Mouse (Mus musculus) kidney, adult 8-10 months (tissue): Measurements from ENCODE around the gene Myrfl.

ENCODE experiments used
- DNase-seq, 2 experiments: peaks; one replicate each; pipeline ENCODE4 v3.0.0; 2022

The Myrfl gene

GRCm38 (mm10) chr10:116896336-116897177 lies at the start of gene Myrfl:
Gene Myrfl, minus strand, starts transcription at chr10:116896919.
- no peak for DNase-seq

GRCm38 (mm10) chr10:116944940-116945339 lies 48.2 kb upstream of the Myrfl start:
- DNase-seq, result no peak

GRCm38 (mm10) chr10:116944144-116944543 lies 47.4 kb upstream of the Myrfl start:
- DNase-seq, result no peak

- peak in 1 of 2 experiments; percentile 52 for DNase-seq
Observed at GRCm38 (mm10) chr10:116943025-116943424, 46.3 kb upstream of the Myrfl start.

GRCm38 (mm10) chr10:116935028-116935427 lies 38.3 kb upstream of the Myrfl start:
- no peak for DNase-seq

GRCm38 (mm10) chr10:116933794-116934193 lies 37.1 kb upstream of the Myrfl start:
- DNase-seq, result no peak

- no peak for DNase-seq
Observed at GRCm38 (mm10) chr10:116932418-116932817, 35.7 kb upstream of the Myrfl start.

- DNase-seq, result no peak
Observed at GRCm38 (mm10) chr10:116931497-116932179, 34.9 kb upstream of the Myrfl start.

- DNase-seq, result no peak
Observed at GRCm38 (mm10) chr10:116930936-116931335, 34.2 kb upstream of the Myrfl start.

GRCm38 (mm10) chr10:116930506-116930905 lies 33.8 kb upstream of the Myrfl start:
- DNase-seq, result no peak

- no peak for DNase-seq
Observed at GRCm38 (mm10) chr10:116928826-116929225, 32.1 kb upstream of the Myrfl start.

GRCm38 (mm10) chr10:116926428-116927113 lies 29.9 kb upstream of the Myrfl start:
- DNase-seq, result no peak

GRCm38 (mm10) chr10:116923651-116924495 lies 27.2 kb upstream of the Myrfl start:
- no peak for DNase-seq

GRCm38 (mm10) chr10:116922161-116922560 lies 25.4 kb upstream of the Myrfl start:
- no peak for DNase-seq

- DNase-seq, result no peak
Observed at GRCm38 (mm10) chr10:116921416-116921815, 24.7 kb upstream of the Myrfl start.

GRCm38 (mm10) chr10:116920641-116921040 lies 23.9 kb upstream of the Myrfl start:
- DNase-seq, result no peak

GRCm38 (mm10) chr10:116919368-116920317 lies 22.9 kb upstream of the Myrfl start:
- DNase-seq, result no peak

- DNase-seq, result no peak
Observed at GRCm38 (mm10) chr10:116916581-116916980, 19.9 kb upstream of the Myrfl start.

- no peak for DNase-seq
Observed at GRCm38 (mm10) chr10:116915286-116915685, 18.6 kb upstream of the Myrfl start.

- no peak for DNase-seq
Observed at GRCm38 (mm10) chr10:116914586-116914985, 17.9 kb upstream of the Myrfl start.

- DNase-seq, result no peak
Observed at GRCm38 (mm10) chr10:116913647-116914273, 17.0 kb upstream of the Myrfl start.
